Mouse (Mus musculus) heart, postnatal 36 days (tissue): ENCODE data around the gene Bmf. TPM values are rescaled to one million over a fixed set of nuclear protein-coding genes. Genes with fewer than 3 reads are reported as not detected.
A peak's percentile ranks its signal among the peaks of the same experiment; 100 is the strongest.
"Not testable (repeated sequence)": the region's sequence is repeated elsewhere in the genome, so short reads cannot be mapped to it uniquely, and the experiment has no call there.

Source experiments
- DNase-seq, 2 experiments: peaks; one replicate each; pipeline ENCODE4 v3.0.0; 2021 to 2022
- intact Hi-C: fragments of 180-260 bp; cut with DNase I; formaldehyde crosslinking; loops from one replicate; pipeline ENCODE4 v1.15.1; 2025
- total RNA-seq, 2 experiments: library from RNA; stranded (reverse); gene quantifications; 2 replicates each; pipeline ENCODE4 v1.2.3; 2021

Bmf gene
- total RNA-seq = 1 to 10 TPM; 6.7 to 8.2 TPM

- DNase-seq = peak; percentile 99
- intact Hi-C loops = loop anchor here (5.0 kb wide), 2 partner anchors 62 to 198 kb away; partner anchors contain the start of gene Inafm2
Measured at GRCm38 (mm10) chr2:118549507-118550473, at the start of gene Bmf. Gene Bmf, minus strand, starts transcription at chr2:118549687.

GRCm38 (mm10) chr2:118599087-118599486 is 49.6 kb upstream of the Bmf start:
- intact Hi-C loops = loop anchor here (2.0 kb wide), 1 partner anchor 52 kb away; no protein-coding TSS in a partner anchor
- DNase-seq = no peak

GRCm38 (mm10) chr2:118597673-118598568 is 48.4 kb upstream of the Bmf start, which contains the start of gene Bub1b:
Gene Bub1b, plus strand, starts transcription at chr2:118598211.
- intact Hi-C loops = loop anchor here (2.0 kb wide), 1 partner anchor 51 kb away; no protein-coding TSS in a partner anchor
- peak; percentile 84 to 87 for DNase-seq

- no peak for DNase-seq
- intact Hi-C loops = no loop called here
Measured at GRCm38 (mm10) chr2:118591083-118591482, 41.6 kb upstream of the Bmf start.

- intact Hi-C loops = no loop called here
- no peak for DNase-seq
Measured at GRCm38 (mm10) chr2:118587686-118588085, 38.2 kb upstream of the Bmf start.

- DNase-seq = no peak
- intact Hi-C loops = no loop called here
Measured at GRCm38 (mm10) chr2:118586013-118586412, 36.5 kb upstream of the Bmf start.

- DNase-seq = no peak
- intact Hi-C loops = no loop called here
Measured at GRCm38 (mm10) chr2:118573135-118573534, 23.6 kb upstream of the Bmf start.

GRCm38 (mm10) chr2:118572183-118572836 is 22.8 kb upstream of the Bmf start:
- DNase-seq = no peak
- intact Hi-C loops = no loop called here

GRCm38 (mm10) chr2:118570939-118571338 is 21.5 kb upstream of the Bmf start:
- intact Hi-C loops = no loop called here
- no peak for DNase-seq

- no peak for DNase-seq
- intact Hi-C loops = no loop called here
Measured at GRCm38 (mm10) chr2:118567179-118567578, 17.7 kb upstream of the Bmf start.

- intact Hi-C loops = no loop called here
- DNase-seq = no peak
Measured at GRCm38 (mm10) chr2:118562431-118562830, 12.9 kb upstream of the Bmf start.

- no peak for DNase-seq
- intact Hi-C loops = no loop called here
Measured at GRCm38 (mm10) chr2:118562015-118562414, 12.5 kb upstream of the Bmf start.

GRCm38 (mm10) chr2:118558426-118558825 is 8.9 kb upstream of the Bmf start:
- DNase-seq = no peak
- intact Hi-C loops = no loop called here

GRCm38 (mm10) chr2:118554356-118554990 is 5.0 kb upstream of the Bmf start:
- peak; percentile 20 to 43 for DNase-seq
- intact Hi-C loops = not testable (repeated sequence)

GRCm38 (mm10) chr2:118551606-118552005 is 2.1 kb upstream of the Bmf start:
- DNase-seq = no peak
- intact Hi-C loops = no loop called here

- intact Hi-C loops = loop anchor here (1.0 to 5.0 kb wide), 3 partner anchors 21 to 199 kb away; partner anchors contain the start of gene Inafm2
- DNase-seq = peak in 1 of 2 experiments; percentile 17
Measured at GRCm38 (mm10) chr2:118548421-118549221, 866 bp downstream of the Bmf start.

- peak; percentile 62 to 73 for DNase-seq
- intact Hi-C loops = loop anchor here (1.0 to 5.0 kb wide), 4 partner anchors 20 to 200 kb away; partner anchors contain the start of genes Bub1b and Inafm2
Measured at GRCm38 (mm10) chr2:118547541-118548016, 1.9 kb downstream of the Bmf start.

GRCm38 (mm10) chr2:118546798-118547165 is 2.7 kb downstream of the Bmf start:
- intact Hi-C loops = loop anchor here (2.0 to 5.0 kb wide), 3 partner anchors 52 to 201 kb away; partner anchors contain the start of genes Bub1b and Inafm2
- DNase-seq = no peak
